Mouse (Mus musculus) heart, postnatal 14 days (tissue): ENCODE measurements around the gene Stxbp6. TPM values are rescaled to one million over a fixed set of nuclear protein-coding genes. Genes with fewer than 3 reads are reported as not detected.
"Not testable (repeated sequence)": the region's sequence is repeated elsewhere in the genome, so short reads cannot be mapped to it uniquely, and the experiment has no call there.

ENCODE experiments used
- DNase-seq, 2 experiments: peaks; one replicate each; pipeline ENCODE4 v3.0.0; 2021 to 2022
- intact Hi-C: fragments of 180-260 bp; cut with DNase I; formaldehyde crosslinking; loops from one replicate; pipeline ENCODE4 v1.15.1; 2025
- total RNA-seq, 2 experiments: library from RNA; stranded (reverse); gene quantifications; 2 replicates each; pipeline ENCODE4 v1.2.3; 2021

The Stxbp6 gene
- total RNA-seq, 2 experiments from 2014 or later, result 15.8 to 16.5 TPM

DNA sequence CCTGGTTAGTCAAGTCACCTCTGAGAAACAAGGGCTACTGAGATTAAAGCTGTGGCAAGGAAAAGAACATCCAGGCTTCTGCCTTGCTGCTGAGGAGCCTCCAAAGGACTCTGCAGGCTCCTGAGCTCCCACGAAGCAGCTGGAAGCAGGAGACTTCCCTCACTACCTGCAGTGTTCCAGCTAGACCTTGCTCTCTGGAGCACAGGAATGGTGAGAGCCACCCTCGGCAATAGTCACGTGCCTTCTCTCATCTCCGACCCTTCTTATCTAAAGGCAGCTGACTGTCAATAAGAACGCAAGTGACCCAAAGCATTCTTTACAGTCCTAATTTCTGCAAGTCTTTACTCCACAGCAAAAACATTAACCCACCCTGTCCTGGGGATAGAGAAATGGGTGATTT, 13.2 kb downstream of the Stxbp6 start:
- no peak for DNase-seq
- intact Hi-C loops, result no loop called here

DNA sequence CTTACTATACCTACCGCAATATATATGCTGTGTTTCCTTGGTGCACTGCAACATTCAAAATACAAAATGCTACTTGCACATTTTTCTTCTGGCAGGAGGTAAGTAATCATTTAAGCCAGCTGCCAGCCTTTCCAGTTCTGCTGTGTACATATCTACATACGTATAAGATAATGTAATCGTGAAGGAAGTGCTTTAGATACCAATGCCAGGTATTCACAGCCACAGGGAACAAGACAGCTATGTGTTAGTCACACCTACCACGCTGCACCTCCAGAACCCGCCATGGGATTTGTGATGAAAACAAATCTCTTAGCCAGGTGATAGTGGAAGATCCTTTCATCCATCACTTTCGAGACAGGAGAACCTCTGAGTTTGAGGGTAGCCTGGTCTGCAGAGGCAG, 13.7 kb downstream of the Stxbp6 start:
- intact Hi-C loops, result no loop called here

DNA sequence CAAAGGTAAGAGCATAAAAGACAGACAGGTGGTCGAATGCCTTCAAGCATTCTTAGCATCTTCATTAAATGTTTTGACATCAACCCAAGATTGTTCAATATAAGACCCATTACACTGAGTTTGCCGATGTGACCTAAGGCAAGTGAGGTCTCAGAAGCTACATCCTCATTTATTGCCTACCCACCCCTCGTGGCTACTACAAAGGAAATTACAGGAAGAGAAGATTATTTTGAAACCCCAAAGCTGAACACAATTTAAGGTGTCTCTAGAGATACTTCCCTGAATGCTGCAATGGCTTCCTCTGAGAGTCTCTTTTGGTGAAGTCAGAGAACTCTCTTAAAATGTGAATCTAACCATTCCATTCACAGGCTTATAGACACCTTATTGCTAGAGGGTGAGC, 16.5 kb downstream of the Stxbp6 start:
- intact Hi-C loops, result no loop called here
- DNase-seq, result no peak

More for the DNA sequence above, 13.7 kb downstream of the Stxbp6 start:
- no peak for DNase-seq

DNA sequence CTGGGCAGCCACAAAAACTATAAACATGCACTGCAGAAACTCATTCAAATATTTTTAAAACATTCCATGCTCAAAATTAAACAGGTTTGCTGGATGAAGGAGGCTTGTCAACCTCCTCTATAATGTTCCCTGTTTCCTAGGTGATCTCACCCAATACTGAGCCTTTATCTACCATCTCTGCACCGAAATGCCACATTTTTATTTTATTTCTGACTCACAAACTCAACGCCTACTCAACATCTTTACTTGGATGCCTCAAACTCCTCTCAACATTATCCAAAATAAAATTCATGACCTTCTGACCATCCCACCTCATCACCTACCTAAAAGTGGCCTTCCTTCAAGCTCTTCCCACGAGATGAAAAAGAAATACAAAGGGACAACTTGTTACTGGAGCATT, 18.1 kb downstream of the Stxbp6 start:
- DNase-seq, result no peak
- intact Hi-C loops, result no loop called here

DNA sequence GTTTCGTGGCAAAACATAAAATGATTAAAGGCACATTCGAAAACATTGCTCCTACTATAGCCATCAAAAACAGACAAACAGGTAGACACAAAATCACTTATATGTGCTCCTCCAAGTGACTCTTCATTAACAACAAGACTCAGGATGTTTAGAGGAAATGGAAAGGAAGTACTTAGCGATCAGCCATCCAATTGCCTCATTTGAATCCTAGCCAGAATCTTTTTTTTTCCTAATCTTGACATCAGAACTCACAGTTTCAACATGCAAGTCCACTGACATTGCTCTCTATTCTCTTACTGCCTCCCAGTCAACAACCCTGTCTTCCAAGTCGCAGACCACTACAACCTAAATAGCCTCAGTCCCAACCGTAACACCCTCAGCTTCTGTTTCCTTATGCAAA, 21.2 kb downstream of the Stxbp6 start:
- no peak for DNase-seq
- intact Hi-C loops, result no loop called here

DNA sequence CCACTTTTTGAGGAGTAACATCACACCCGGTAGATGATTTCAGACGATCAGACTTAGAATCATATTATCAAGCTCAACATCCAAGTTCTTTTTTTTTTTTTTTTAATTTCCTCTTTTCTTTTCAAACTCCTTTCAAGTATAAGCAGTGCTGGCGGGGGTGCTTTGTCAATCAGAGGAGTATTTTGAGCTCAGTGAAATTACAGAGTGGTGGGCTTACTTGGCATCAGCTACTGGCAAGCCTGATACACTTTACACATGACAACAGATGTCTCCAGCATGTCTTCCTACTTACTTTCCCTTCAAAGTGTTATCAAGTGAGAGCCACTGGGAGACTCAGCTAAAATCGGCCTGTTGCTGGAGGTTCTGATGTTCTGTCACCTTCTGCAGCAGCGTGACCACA, 21.6 kb downstream of the Stxbp6 start:
- intact Hi-C loops, result no loop called here
- DNase-seq, result no peak

DNA sequence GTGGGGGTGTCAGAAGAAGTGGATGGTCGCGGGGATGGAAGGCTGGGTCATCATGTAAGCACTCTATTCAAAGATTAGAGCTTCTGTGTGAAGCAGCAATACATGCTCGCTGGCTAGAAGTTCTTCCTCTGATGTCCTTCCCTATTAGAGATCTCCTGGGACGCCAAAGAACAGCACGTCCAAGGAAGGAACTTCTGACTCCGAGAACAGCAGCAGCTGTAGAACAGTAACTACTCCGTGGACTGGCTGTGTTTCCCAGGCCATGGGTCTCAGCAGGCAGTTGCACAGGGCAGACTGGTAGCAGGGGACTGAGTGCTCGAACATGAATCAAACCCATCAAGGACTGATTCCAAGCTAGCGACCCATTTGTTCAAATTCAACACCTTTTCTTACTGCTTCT, 24.6 kb downstream of the Stxbp6 start:
- intact Hi-C loops, result no loop called here
- DNase-seq, result peak; percentile 58 to 64

DNA sequence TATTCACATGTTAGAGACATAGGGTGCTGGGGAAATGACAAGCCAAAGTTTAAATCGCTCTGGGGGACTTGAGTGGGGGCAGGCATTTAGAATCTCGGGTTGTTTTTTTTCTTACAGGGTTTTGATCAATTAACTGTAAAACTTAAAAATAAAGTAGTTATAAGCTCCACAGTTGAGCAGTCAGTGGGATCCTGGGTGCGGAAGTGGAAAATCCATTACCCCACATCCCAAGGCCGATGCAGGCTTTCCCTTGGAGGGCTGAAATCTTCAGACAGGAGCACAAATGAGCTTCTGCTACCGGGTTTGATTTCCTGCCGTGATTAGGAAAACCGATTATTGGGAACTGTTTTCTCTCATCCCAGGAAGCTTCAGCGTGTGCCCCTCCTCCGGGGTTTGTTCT, 26.8 kb downstream of the Stxbp6 start:
- intact Hi-C loops, DNase-seq: not testable (repeated sequence)

DNA sequence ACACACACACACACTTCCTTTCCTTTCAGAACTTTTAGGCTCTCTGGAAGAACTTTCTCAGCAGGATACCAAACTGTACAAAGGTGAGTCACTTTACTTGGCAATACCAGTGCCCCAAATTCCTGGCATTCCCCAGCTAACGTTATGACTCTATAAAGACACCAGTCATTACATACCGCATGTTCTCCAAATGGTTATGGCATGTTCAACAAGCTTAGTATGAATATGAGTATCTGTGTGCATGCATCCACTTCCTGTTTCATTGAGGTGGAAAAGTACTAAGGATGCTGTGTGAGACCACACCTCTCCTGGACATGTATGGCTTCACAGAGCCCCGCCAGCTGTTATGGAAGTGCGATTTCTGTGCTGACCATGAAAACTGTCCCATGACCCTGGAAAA, 27.3 kb downstream of the Stxbp6 start:
- intact Hi-C loops, result no loop called here
- no peak for DNase-seq

DNA sequence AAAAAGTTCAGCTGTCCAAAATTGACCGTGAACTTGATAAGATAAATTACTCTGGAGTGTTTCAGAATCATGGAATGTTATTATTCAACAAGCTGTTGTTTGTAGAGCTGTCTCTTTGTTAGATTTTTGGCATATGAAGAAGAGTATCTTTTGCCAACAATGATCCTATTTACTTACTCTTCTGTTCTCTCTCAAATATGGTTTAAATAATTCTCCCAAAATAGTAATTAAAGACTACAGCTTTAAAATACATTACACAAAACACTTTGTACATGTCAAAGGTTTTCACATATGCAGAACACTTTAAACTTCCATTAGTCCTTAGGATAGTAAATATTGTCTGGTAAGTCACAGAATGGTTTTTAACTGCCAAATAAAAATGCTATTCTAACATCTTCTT, 29.9 kb downstream of the Stxbp6 start:
- intact Hi-C loops, result no loop called here
- DNase-seq, result no peak

DNA sequence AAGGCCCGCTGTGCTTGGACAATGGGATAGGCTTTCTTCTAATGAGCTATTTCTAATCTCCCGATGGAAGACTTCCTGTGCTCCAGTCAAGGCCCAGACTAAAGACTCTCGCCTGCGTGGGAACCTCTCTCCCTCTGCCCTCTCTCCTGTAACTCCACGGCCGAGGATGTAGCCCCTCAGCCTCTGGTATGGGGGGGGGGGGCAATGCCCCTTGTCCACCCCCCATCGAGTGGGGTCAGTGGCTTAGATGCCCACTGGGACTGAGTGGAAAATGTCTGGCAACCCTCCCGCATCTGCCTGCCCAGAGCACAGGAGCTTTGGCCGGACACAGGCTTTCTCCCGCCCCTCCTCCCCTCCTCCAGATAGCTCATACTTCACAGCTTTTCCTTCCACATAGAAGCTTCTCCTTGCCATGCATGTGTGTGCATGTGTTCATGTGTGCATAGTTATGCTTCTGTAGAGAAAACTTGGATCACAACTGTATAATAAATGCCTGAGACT, 31.9 kb downstream of the Stxbp6 start:
- intact Hi-C loops, result no loop called here
- DNase-seq, result peak in 1 of 2 experiments; percentile 36

DNA sequence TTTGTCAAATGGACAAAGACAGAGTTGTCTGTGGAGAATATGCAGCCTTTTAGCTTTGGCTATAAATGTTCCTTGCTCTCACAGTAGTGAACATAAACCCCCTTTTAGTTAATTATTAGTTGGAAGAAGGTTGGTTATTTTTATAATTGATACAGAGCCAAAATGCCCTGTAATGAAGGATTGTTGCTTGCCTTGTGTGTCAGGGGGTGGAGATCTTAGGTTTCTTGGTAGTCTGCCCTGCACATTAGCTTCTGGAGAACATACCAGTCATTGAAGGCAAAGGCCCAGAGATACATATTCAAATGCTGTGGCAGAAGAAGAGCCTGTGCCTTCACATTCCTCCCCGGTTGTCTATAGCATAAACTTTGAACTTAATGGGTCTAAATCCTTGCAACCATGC, 37.0 kb downstream of the Stxbp6 start:
- intact Hi-C loops, result no loop called here
- no peak for DNase-seq

DNA sequence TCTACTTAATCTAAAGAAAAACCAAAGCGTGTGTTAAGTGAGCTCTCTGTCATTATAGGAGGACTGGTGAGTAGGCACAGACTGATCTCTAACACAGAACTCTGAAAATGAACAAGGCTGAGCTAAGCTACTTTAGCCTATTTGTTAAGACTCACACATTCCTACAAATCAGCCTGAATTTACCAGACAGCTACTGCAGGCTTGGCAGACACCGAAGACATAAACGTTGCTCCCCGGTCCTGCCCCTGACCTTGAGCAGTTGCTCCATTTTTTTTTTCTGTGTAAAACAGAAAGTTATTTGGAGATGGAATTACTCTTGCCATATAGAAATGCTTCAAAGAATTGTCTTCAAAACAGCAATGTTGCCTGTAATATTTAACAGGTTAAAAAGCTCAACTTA, 37.4 kb downstream of the Stxbp6 start:
- intact Hi-C loops, result no loop called here
- no peak for DNase-seq

DNA sequence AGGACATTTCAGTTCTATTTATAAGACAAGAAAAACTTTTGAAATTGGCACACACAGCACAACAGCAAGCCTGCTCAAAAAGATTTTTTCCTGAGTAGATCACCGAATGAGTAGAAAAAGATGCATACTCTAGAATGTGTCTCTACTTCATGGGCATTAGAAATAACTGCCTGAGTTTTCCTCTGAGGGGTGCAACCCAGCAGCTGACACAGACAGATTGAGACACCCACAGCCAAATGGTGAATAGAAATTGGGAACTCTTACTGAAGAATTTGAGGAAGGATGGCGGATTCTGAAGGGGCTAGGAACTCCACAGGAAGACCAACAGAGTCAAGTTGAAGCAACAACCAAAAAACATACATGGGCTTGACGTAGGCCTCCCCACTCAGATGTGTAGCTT, 43.8 kb downstream of the Stxbp6 start:
- intact Hi-C loops, result no loop called here
- no peak for DNase-seq

DNA sequence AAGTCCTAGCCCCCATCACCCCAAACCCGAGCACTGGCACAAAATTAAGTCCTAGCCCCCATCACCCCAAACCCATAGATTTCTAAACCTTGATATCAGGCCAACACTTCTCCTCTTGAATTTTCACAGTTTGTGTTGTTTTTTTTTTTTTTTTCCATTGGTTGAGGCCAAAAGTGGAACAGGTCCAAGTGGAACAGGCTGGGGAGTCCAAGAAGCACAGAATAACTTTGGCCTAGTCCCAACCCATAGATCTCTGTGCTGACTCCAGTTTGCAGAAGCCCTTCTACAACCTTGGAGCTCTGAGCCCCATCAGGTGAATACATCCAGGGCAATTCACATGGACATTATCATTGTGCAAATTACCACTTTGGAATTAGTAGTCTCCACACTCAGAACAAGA, 48.2 kb downstream of the Stxbp6 start:
- DNase-seq, result no peak
- intact Hi-C loops, result no loop called here

DNA sequence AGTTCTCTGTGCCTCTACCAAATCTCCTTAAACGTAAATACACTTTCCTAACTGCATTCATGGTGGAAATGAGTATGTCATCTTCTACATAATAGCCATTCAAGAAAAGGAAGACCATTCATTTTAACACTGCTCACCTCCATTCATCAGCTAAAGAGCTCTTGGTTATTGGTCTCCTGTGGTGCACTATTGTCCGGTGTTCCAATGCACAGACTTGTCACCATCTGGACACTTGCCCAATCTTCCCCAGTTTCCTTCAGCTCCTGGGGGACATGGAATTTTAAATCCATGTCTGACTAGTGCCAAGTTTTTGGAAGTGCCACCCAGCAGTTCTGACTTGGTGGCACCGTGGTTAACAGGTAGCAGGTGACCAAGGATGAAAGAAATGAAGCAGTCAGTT, 54.5 kb downstream of the Stxbp6 start:
- DNase-seq, result no peak
- intact Hi-C loops, result no loop called here

DNA sequence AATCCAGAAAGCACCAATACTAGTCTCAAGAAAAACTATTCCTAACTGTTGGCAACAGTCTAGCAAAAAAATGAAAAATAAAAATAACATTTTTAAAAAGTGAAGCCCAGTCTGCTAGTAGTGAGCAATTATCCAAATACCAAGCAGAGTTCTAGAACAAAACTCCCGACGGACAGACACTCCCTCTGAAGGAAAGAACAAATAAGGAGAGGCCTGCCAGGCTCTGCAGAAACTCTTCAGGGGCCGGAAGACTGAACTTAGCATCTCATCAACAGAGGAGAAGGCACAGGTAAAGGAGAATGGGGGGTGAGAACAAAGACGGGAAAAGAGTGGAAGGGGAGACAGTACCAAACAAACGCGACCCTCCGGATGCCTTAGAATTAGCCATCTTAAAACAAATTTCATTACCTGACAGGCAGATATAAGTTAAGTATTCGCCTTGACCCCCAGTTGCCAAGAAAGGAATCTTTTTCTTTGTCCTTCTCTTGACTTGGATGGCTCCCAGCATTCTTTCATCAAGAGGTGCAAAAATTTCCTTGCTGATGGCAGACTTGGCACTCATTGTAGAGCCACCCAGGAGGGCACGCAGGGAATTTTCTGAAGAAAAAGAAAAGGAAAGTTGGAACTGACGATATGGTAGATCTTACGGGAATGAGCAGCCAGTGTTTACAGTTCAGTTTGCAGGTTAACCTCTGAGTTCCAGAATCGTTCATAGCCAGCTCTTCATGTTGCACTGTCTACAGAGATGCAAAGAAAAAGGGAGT, 55.3 kb downstream of the Stxbp6 start:
- peak in 1 of 2 experiments; percentile 23 for DNase-seq
- intact Hi-C loops, result no loop called here

DNA sequence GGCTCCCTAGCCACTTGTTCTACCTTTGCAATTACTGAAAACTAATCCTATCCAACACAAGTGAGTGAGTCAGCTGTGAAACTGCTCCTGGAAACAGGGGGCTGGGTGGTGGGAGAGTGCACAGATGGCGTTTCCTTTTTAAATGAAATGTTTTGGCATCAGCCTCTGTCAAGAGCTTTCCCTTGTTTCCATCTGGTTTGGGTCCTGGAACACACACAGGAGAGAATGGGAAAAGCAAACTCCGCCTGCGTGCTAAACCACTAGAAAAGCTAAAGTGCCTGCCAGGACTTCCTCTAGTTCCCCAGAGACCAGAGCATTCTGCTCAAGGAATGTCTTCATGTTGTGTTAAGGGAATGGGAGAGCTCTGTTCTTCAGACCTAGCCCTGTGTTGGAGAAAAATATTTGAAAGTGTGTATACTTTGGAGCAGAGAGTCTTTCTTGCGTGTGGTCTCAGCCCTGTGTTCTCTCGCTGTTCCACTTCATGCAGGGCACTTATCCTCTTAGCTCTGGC, 61.2 kb downstream of the Stxbp6 start:
- DNase-seq, result peak; percentile 59 to 60
- intact Hi-C loops, result loop anchor here (5.0 kb wide), 2 partner anchors 59 to 76 kb away; partner anchors contain the start of gene Stxbp6

DNA sequence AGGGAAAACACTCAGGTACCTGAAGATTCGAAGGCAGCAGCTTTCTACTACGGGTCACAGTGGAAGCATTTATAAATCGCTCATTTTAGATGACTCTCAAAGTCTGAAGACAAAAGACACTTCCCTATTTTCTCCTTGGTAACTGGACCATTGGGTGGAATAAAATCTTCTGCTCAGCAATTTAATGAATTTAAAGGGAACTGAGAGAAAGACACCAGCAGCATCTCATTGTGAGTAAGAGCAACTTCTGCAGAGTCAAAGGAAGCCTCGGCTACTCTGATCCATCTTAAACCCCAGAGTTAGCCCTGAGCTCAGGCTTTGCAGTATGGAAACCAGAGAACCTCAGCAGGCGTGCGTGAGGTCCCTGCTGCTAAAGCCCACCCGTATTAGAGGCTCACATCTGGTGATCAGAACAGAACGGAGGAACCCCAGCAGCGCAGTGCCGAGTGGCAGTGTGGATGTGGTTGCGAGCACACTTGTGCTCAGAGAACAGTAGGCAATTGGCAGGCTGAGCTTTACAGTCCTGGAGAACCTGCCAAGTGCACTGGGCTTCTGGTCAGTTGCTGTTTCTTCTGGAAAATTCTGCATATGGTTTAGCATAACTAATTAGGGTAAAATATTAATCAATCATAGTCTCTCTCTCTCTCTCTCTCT, 62.9 kb downstream of the Stxbp6 start:
- no peak for DNase-seq
- intact Hi-C loops, result loop anchor here (5.0 kb wide), 2 partner anchors 61 to 74 kb away; partner anchors contain the start of gene Stxbp6

DNA sequence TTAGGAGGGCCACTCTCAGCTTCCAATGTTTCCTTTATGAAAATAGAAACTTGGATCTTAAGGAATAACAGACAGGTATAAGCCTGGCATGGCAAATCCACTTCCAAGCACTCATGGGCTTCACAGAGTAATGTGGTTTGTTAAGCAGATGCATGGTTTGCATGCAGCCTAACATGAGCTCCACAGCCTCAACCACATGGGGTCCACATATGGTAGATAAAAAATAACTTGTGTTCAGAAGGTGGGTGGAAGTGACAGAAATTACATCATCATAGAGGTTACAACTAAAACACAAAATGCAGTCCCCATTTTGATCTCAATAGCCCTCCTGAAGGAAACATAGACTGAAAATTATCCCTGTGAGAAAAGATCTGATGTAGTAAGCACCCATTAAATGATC, 63.5 kb downstream of the Stxbp6 start:
- intact Hi-C loops, result loop anchor here (5.0 kb wide), 2 partner anchors 61 to 74 kb away; partner anchors contain the start of gene Stxbp6
- DNase-seq, result no peak

DNA sequence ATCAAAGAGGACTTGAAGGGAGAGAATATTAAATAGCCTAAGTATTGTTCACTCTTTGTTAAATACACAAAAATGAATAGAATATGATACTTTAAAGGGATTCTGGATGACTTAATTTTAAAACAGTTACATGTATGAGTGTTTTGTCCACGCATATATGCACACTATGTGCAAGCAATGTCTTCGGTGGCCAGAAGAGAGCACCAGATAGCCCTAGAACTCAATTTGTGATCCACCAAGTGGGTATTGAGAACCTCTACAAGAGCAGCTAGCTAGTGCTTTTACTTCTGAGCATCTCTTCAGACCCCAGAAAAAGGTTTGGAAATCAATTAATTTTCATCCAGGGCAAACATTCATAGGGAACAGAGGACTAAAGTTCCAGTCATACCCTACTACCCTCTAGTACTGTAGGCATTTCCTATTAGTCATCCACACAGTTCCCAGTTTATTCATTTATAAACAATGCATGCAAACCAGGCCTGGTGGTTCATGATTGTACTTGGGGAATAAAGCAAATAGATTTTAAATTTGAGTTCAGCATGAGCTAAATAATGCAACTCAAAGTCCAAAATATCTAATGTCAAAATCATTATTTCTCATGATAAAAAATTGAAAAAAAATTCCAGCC, 64.4 kb downstream of the Stxbp6 start:
- no peak for DNase-seq
- intact Hi-C loops, result loop anchor here (5.0 to 10.0 kb wide), 3 partner anchors 62 to 155 kb away; partner anchors contain the start of gene Stxbp6
